Mouse (Mus musculus): ENCODE measurements around the gene Fam110c. TPM values are rescaled to one million over a fixed set of nuclear protein-coding genes. Genes with fewer than 3 reads are reported as not detected.

Gene Fam110c
- 10.6 and 10.8 TPM in 2 replicates for polyA plus RNA-seq (2012; rRNA removed)

GRCm38 (mm10) chr12:31073412-31074354, at the start of gene Fam110c:
Gene Fam110c (plus strand): TSS chr12:31073861.

Other genes with a start within 250 kb of the Fam110c start
- 0.33 and 0.61 TPM in 2 replicates for gene Alkal2, start 189.5 kb upstream of the Fam110c start, polyA plus RNA-seq (2012; rRNA removed)
- 4.2 and 8.1 TPM in 2 replicates for gene Acp1, start 162.3 kb upstream of the Fam110c start, polyA plus RNA-seq (2012; rRNA removed)
- 5.2 and 6.0 TPM in 2 replicates for gene Sh3yl1, start 162.2 kb upstream of the Fam110c start, polyA plus RNA-seq (2012; rRNA removed)
- not detected in 2 replicates for gene Gm6993, start 166.9 kb downstream of the Fam110c start, polyA plus RNA-seq (2012; rRNA removed)
- 34.0 and 34.3 TPM in 2 replicates for gene Lamb1, start 191.4 kb downstream of the Fam110c start, polyA plus RNA-seq (2012; rRNA removed)

All from colon, adult 2 months (tissue).